Mouse (Mus musculus) forebrain, postnatal 0 days (tissue): ENCODE data around the gene Smtn. TPM values are rescaled to one million over a fixed set of nuclear protein-coding genes. Genes with fewer than 3 reads are reported as not detected.

Experiments used
- ATAC-seq: fragments of 200-750 bp; cut with Nextera tagmentation; 2 replicates; pipeline ENCODE4 v1.8.0; 2017; ENCODE audit warnings: mild to moderate bottlenecking, moderate library complexity
- DNase-seq: peaks from one replicate; pipeline ENCODE4 v3.0.0-alpha.2; 2015
- H3K27ac ChIP-seq: fragments of 300-500 bp; sonication (generic); 2 replicates; pipeline ENCODE4 v1.5.1; 2014; ENCODE audit warnings: low read depth, mild to moderate bottlenecking, antibody characterized with exemption, low read length, moderate library complexity, mixed read lengths
- H3K27me3 ChIP-seq: fragments of 300-500 bp; sonication (generic); 2 replicates; pipeline ENCODE4 v1.6.1; 2014; ENCODE audit warnings: mild to moderate bottlenecking, low read length, mixed read lengths; ENCODE audit not compliant: insufficient read depth
- H3K36me3 ChIP-seq: fragments of 300-500 bp; sonication (generic); 2 replicates; pipeline ENCODE4 v1.6.1; 2014; ENCODE audit warnings: mild to moderate bottlenecking, moderate library complexity; ENCODE audit not compliant: insufficient read depth
- H3K4me1 ChIP-seq: fragments of 300-500 bp; sonication (generic); 2 replicates; pipeline ENCODE4 v1.6.1; 2014; ENCODE audit warnings: antibody characterized with exemption; ENCODE audit not compliant: insufficient read depth
- H3K4me2 ChIP-seq: fragments of 300-500 bp; sonication (generic); 2 replicates; pipeline ENCODE4 v1.6.1; 2014; ENCODE audit warnings: low read depth, mild to moderate bottlenecking, moderate library complexity
- H3K4me3 ChIP-seq: fragments of 300-500 bp; sonication (generic); 2 replicates; pipeline ENCODE4 v1.5.1; 2014; ENCODE audit warnings: low read depth, low read length, mixed read lengths
- H3K9ac ChIP-seq: fragments of 300-500 bp; sonication (generic); 2 replicates; pipeline ENCODE4 v1.6.1; 2014; ENCODE audit warnings: mild to moderate bottlenecking
- H3K9me3 ChIP-seq: fragments of 300-500 bp; sonication (generic); 2 replicates; pipeline ENCODE4 v1.6.1; 2016; ENCODE audit warnings: low read length
- CTCF ChIP-seq: sonication (generic); IDR thresholded peaks from 2 replicates; pipeline ENCODE4 v1.5.1; 2016; ENCODE audit warnings: antibody characterized with exemption, control low read depth, low read depth
- WGBS: fragments of 180-500 bp; shearing (Covaris S2); extraction: QIAGEN DNeasy Blood & Tissue Kit; methylation state at CpG from one replicate; pipeline ENCODE4 v1.1.7; 2014; 5-methylcytosine and 5-hydroxymethylcytosine counted together
- polyA plus RNA-seq: library from polyadenylated mRNA; unstranded; fragments of >200 nt; fragmentation: Nextera tagmentation; extraction: Ambion mirVana; gene quantifications from 2 replicates; pipeline ENCODE4 v1.2.1, GENCODE M21; 2015
- total RNA-seq: library from RNA; depleted of rRNA; stranded (reverse); fragments of >200 nt; gene quantifications from 2 replicates; pipeline ENCODE4 v1.2.3, GENCODE M21; 2014

The Smtn gene
- total and polyA plus RNA-seq, 2 experiments from 2014 or later, result 7.9 to 8.7 TPM

DNA sequence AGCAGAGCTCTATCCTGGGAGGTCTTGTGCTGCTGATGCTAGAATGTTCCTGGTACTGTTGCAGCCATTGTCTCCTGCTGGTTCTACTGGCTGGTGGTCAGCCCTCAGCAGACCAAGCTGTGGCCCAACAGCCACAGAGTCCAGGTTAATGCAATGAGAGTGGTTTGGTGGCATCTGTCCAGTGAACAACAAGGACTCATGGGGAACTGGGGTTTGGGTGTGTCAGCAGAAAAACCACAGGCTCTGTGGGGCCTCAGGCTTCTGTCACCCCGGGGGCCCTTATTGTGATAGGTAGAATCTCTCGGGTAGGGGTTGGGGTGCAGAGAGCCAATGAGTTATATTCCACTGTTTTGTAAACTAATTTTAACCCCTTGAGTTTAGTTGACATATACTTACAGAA lies 30.1 kb downstream of the Smtn start:
- Histone ChIP-seq H3K4me1 (0 out of 2 replicates have a peak, but pooled peaks cover 7% of the 10 kb centered on the region), H3K9ac (no peak overlapping the region), H3K27me3 (no peaks in the 10 kb centered on the region), H3K27ac (no peak overlapping the region), H3K4me2 (no peak overlapping the region), H3K4me3 (no peak overlapping the region), H3K9me3 (no peaks in the 10 kb centered on the region), H3K36me3 (no peaks in the 10 kb centered on the region)
- no peak for TF ChIP-seq CTCF
- no peak for DNase-seq
- 76% methylated on average over 2 of the region's 2 CpGs for WGBS
- no peak for ATAC-seq

DNA sequence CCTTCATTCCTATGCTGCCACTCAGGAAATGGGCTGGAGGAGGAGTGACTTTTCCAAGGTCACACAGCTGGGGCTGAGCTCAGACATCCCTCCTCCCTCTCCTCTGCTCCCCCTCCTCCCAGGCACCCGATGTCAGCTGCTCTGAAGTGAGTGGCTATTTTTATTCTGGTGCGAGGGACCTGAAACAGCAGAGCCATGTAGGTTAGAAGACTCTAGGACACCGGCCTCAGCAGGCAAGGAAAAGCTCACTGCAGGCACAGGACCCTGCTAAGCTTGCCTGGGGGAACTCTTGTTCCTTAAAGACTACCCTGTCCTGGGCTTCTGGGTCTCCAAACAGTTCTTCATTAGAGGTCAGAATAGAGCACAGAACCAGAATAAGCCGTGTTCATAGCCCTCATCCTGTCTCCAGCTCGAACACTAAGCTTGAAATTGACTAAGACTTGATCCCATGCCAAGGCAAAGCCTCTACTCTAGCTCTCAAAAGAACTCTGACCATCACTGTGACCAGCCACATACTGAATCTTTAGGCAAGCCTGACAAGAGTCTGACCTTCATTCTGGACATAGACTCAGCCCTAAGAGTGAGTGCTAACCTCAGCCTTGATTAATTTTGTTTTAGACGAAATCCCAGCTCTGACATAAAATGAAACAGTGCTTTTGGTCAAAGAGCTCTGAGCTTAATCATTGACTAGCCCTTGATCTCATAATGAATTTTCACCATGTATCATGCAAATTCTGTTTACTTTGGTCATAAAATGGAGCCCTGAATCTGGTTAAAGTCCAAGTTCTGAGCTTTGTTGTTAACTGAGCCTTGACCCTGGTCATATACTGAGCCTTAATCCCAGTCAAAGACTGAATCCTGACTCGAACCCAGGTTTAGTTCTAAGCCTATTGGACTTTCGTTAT lies 31.0 kb downstream of the Smtn start:
- no peak for TF ChIP-seq CTCF
- Histone ChIP-seq H3K4me2 (no peak overlapping the region), H3K9me3 (no peaks in the 10 kb centered on the region), H3K27ac (no peak overlapping the region), H3K4me3 (no peak overlapping the region), H3K36me3 (no peaks in the 10 kb centered on the region), H3K27me3 (no peaks in the 10 kb centered on the region), H3K4me1 (0 out of 2 replicates have a peak, but pooled peaks cover 7% of the 10 kb centered on the region), H3K9ac (no peak overlapping the region)
- WGBS, result 68% methylated on average over 8 of the region's 8 CpGs
- no peak for DNase-seq
- ATAC-seq, result no peak

DNA sequence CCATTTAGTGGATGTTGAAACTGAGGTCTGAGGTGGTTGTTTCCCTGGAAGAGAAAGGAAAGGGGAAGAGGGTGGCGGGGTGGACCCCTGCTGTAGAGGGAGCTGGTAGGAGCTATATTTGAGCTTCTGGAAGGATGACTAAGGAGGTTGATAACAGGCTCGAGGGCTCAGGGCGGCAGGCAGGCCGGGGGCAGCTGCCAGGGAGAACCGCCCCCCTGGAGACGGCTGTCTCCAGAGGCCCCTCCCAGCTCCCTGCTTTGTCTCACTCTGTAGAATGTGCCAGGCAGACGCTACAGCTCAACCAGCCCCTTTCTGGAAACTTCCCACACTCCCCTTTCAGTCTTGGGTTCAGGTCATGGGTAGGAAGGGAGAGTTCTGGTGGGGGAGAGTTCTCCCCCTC lies 32.2 kb downstream of the Smtn start:
- no peak overlapping the region for H3K27ac ChIP-seq
- TF ChIP-seq CTCF, result no peak
- WGBS, result 50% methylated on average over 7 of the region's 7 CpGs
- DNase-seq, result no peak
- H3K4me1 ChIP-seq, result no peaks in the 10 kb centered on the region
- no peak overlapping the region for H3K4me3 ChIP-seq
- H3K36me3 ChIP-seq, result no peaks in the 10 kb centered on the region
- no peak for ATAC-seq
- H3K4me2 ChIP-seq, result no peak overlapping the region
- H3K9me3 ChIP-seq, result no peaks in the 10 kb centered on the region
- H3K27me3 ChIP-seq, result no peaks in the 10 kb centered on the region
- H3K9ac ChIP-seq, result no peak overlapping the region

DNA sequence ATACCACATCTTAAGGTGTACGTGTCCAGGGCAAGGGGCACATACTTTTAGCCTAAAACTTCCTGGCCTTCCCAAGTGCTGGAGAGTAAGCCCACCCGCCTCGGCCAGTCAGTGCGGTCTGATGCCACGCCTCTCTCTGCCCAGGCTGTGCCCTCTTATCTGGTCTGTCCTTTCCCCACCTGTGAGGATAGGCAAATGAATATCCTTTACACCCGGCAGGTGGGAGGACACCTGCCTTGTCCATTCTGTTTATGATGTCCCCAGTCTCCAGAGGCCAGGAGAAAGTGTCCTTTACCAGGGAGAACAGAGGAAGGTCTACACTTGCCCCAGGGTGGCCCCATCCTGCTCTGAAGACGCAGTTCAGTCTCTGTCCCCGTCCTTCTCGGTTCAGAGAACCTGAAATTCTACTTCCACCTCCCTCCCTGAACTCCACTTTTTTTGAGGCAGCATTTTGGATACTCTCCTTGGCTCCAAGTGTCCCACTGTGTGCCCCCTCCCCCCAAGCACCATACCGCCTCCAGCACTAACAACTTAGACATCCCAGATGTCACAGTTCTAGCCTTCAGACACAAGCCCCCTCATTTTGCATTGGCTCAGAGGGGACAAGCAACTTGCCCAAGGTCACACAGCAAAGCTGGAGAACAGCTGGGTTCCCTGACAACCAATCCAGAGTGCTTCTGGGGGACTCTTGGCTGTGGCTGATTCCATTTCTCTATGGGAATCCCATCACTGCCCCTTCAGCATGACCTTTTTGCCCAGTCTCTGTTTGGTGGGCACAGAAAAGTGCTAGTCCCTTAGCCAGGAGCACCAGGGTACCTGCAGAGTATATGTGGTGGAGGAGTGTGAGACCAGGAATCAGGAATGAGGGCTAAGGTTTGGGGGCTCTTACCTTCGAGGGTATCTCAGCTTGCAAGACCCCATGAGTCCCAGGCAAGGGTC lies 36.4 kb downstream of the Smtn start:
- peak overlapping the region; percentile 44 for H3K4me2 ChIP-seq
- no peaks in the 10 kb centered on the region for H3K9me3 ChIP-seq
- no peak overlapping the region for H3K27ac ChIP-seq
- no peaks in the 10 kb centered on the region for H3K4me1 ChIP-seq
- no peak for DNase-seq
- H3K4me3 ChIP-seq, result peak overlapping the region; percentile 35
- peak; percentile 23; the same call in 1 of the 2 replicates for ATAC-seq
- no peaks in the 10 kb centered on the region for H3K36me3 ChIP-seq
- H3K9ac ChIP-seq, result peak overlapping the region; percentile 51
- no peak for TF ChIP-seq CTCF
- WGBS, result 67% methylated on average over 11 of the region's 11 CpGs
- H3K27me3 ChIP-seq, result no peaks in the 10 kb centered on the region

DNA sequence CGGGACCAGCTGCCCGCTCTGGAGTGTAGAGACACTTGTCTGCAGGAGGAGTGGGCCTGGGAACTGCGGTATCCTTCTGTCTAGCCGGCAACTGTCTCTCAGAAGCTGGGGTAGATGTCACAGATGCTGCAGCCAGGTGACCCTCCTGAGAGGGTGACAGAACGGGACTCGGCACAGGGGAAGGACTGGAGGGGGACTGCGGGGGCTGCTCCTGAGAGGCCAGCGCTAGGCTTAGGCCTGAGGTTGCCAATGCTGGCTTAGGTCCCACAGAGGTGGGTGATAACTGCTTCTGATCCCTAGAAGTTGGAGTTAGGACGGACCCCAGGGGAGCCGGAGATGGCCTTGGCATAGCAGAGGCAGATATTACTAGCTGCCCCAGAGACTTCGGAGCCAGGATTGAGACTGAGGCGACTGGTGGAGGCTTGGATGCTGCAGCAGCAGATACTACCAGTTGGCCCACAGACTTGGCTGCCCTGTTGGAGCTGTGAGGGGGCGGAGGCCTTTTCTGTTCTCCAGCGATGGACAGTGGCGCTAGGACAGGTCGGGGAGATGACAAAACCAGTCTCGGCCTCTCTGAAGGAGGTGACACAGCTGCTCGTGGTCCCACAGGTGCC lies 37.8 kb downstream of the Smtn start:
- H3K4me2 ChIP-seq, result no peak overlapping the region
- no peaks in the 10 kb centered on the region for H3K27me3 ChIP-seq
- no peak for TF ChIP-seq CTCF
- H3K4me3 ChIP-seq, result no peak overlapping the region
- no peaks in the 10 kb centered on the region for H3K36me3 ChIP-seq
- WGBS, result 79% methylated on average over 18 of the region's 18 CpGs
- no peak overlapping the region for H3K9ac ChIP-seq
- no peaks in the 10 kb centered on the region for H3K4me1 ChIP-seq
- DNase-seq, result no peak
- no peak for ATAC-seq
- no peak overlapping the region for H3K27ac ChIP-seq
- H3K9me3 ChIP-seq, result no peaks in the 10 kb centered on the region

DNA sequence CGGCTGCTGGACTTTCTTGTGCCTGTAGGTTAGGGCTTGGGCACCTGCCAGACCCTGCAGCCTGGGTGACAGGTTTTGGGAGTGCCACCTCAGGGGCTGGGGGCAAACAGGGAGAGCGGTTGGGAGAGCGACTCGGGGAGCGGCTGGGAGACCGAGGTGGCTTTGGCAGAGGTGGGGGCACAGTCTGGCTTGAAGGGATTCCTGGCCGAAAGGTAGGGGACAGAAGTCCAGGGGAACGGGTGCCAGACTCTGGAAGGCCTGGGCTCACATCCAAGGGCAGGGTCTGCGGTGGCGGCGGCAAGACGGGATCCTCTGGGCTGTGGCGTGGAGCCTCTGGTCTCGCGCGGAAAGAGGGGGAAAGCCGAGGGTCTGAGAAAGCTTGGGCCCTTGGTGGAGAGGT lies 38.4 kb downstream of the Smtn start:
- Histone ChIP-seq H3K4me1 (no peaks in the 10 kb centered on the region), H3K27me3 (no peaks in the 10 kb centered on the region), H3K27ac (no peak overlapping the region), H3K9me3 (no peaks in the 10 kb centered on the region), H3K4me2 (no peak overlapping the region), H3K9ac (no peak overlapping the region), H3K36me3 (no peaks in the 10 kb centered on the region), H3K4me3 (no peak overlapping the region)
- DNase-seq (no peak), ATAC-seq (no peak)
- no peak for TF ChIP-seq CTCF
- WGBS, result 76% methylated on average over 17 of the region's 17 CpGs
